ENCODE assay signal across 10 mouse cellular contexts in the genomic region with DNA sequence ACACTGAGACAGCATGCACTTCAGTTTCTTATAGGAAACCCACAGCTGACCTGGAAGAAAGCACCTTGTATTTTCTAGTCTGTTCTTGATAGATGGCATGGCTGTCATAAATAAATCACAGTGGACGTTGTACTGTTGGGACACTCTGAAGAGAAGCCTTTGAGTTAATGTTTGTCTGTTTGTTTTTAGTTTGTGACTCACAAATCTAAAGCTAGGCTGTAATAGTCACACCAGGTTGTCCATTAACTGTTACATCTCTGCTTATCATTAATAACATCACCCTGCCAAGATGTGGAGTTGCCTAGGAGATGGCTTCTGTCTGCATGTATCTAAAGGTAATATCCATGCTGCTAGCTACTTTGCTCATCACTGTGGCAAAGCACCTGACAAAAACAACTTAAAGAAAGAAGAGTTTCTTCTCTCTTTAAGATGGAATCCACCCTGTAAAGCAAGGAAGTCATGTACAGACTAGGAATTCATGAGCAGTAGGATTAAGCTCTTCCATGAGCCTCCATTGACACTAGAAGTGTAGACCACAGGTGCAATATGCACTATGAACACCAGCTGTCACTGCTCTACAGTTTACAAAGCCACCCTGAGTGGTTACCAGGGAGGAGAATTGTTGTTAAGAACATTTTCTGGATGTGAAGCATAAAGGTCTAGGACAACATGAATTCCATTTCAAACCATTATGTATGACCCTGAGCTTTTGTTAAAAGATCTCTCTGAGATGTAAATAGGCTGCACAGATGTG. TPM values are rescaled to one million over a fixed set of nuclear protein-coding genes. Genes with fewer than 3 reads are reported as not detected.
DNase-seq lines count a peak whose midpoint lies in the region; ATAC-seq and TF ChIP-seq lines count a peak whose summit lies in the region.
"Had no signal": no experiment of that assay in that cellular context is flagged by ENCODE, and none has a peak within 500 bp of the region (broad histone marks: within the 10 kb centered on the region; RNA-seq: fewer than 3 reads in every experiment).

No protein-coding gene starts in this region.

- H3K4me1 ChIP-seq in hindbrain, postnatal 0 days (ENCODE audit: insufficient read depth, low read length) = no peaks in the 10 kb centered on the region

- DNase-seq in kidney, adult 11 months = peak; percentile 53
- DNase-seq in kidney, adult 18-20 months = no peak
- DNase-seq in 3T3-L1 (ENCODE audit: low read depth, low spot score) = peak; percentile 65
- peak; percentile 23 for DNase-seq in 416B (ENCODE audit: low read depth)
- DNase-seq in hindbrain, postnatal 0 days (ENCODE audit: low spot score) = peak; percentile 75
- no peak for DNase-seq in T-cell, adult 2 months (ENCODE audit: low spot score)
- DNase-seq: gastrocnemius, postnatal 10 days had no signal

- WGBS in hindbrain, postnatal 0 days = 76% methylated on average over 1 of the region's 1 CpGs

- H3K9ac ChIP-seq in hindbrain, postnatal 0 days (replicated peaks; ENCODE audit: low read length) = no peak overlapping the region
- H3K9ac ChIP-seq: limb, embryonic 13.5 days; neural tube, embryonic 13.5 days had no signal

- no peak overlapping the region for H3K4me3 ChIP-seq in hindbrain, postnatal 0 days (ENCODE audit: low read length)
- H3K4me3 ChIP-seq: limb, embryonic 13.5 days; neural tube, embryonic 13.5 days had no signal

- no peak overlapping the region for H3K4me2 ChIP-seq in hindbrain, postnatal 0 days (ENCODE audit: low read depth, low read length)
- H3K4me2 ChIP-seq: limb, embryonic 13.5 days; neural tube, embryonic 13.5 days had no signal

- H3K36me3 ChIP-seq in hindbrain, postnatal 0 days (ENCODE audit: insufficient read depth, low read length) = no peaks in the 10 kb centered on the region
- H3K36me3 ChIP-seq: limb, embryonic 13.5 days; neural tube, embryonic 13.5 days had no signal

- peak; percentile 87 for TF ChIP-seq CTCF in hindbrain, postnatal 0 days (IDR thresholded peaks at IDR 0.05; ENCODE audit: low read depth)

- no peak overlapping the region for H3K27ac ChIP-seq in hindbrain, postnatal 0 days
- H3K27ac ChIP-seq: limb, embryonic 13.5 days; neural tube, embryonic 13.5 days had no signal

- no peaks in the 10 kb centered on the region for H3K9me3 ChIP-seq in hindbrain, postnatal 0 days (ENCODE audit: low read length)
- H3K9me3 ChIP-seq: limb, embryonic 13.5 days; neural tube, embryonic 13.5 days had no signal

- peak; percentile 71; the same call in 1 of the 2 replicates for ATAC-seq in hindbrain, postnatal 0 days
- no peak for ATAC-seq in activated CD4-positive, CD25-positive, alpha-beta regulatory T cell, adult 4 months

- no peaks in the 10 kb centered on the region for H3K27me3 ChIP-seq in hindbrain, postnatal 0 days (ENCODE audit: insufficient read depth, low read length)
- H3K27me3 ChIP-seq: limb, embryonic 13.5 days; neural tube, embryonic 13.5 days had no signal

RNA-seq across cellular contexts. Expression of a gene that starts 8.4 kb away (rescaled TPM):
- 65.5 and 71.0 TPM in 2 replicates for total RNA-seq in hindbrain, postnatal 0 days (2014; rRNA removed)
- 132 and 139 TPM in 2 replicates for polyA plus RNA-seq in hindbrain, postnatal 0 days (2015; fragmentation: Nextera tagmentation; extraction: Ambion mirVana)
- 10 to 100 TPM; 50.8 to 53.9 TPM for polyA plus RNA-seq in activated CD4-positive, CD25-positive, alpha-beta regulatory T cell, adult 4 months (2017; shearing (Covaris generic))

Comparison
In these comparisons a context has a peak if more than half of its experiments do, and no peak if none do; other contexts are left out.
1. DNase-seq: peak in kidney, adult 11 months (single experiment), 3T3-L1 (single experiment), 416B (single experiment) and hindbrain, postnatal 0 days (single experiment); none in kidney, adult 18-20 months (single experiment) and T-cell, adult 2 months (single experiment).